In genomic region chr14:122280309-122281071, GRCm38 (mm10) we compare ENCODE assay signal across 9 mouse cellular contexts.
DNase-seq lines count a peak whose midpoint lies in the region; ATAC-seq and TF ChIP-seq lines count a peak whose summit lies in the region.
"Had no signal": no experiment of that assay in that cellular context is flagged by ENCODE, and none has a peak within 500 bp of the region (broad histone marks: within the 10 kb centered on the region; RNA-seq: fewer than 3 reads in every experiment).

No protein-coding gene starts in this region.

- TF ChIP-seq CTCF in forebrain, postnatal 0 days (IDR thresholded peaks at IDR 0.05; ENCODE audit: low read depth) = no peak

- H3K36me3 ChIP-seq in neural tube, embryonic 15.5 days = no peaks in the 10 kb centered on the region
- no peaks in the 10 kb centered on the region for H3K36me3 ChIP-seq in forebrain, postnatal 0 days (ENCODE audit: insufficient read depth)
- no peaks in the 10 kb centered on the region for H3K36me3 ChIP-seq in kidney, embryonic 15.5 days
- no peaks in the 10 kb centered on the region for H3K36me3 ChIP-seq in neural tube, embryonic 13.5 days

- no peak overlapping the region for H3K4me3 ChIP-seq in neural tube, embryonic 15.5 days (replicated peaks)
- H3K4me3 ChIP-seq in forebrain, postnatal 0 days (ENCODE audit: low read depth, low read length) = no peak overlapping the region
- H3K4me3 ChIP-seq in kidney, embryonic 15.5 days (replicated peaks) = no peak overlapping the region
- H3K4me3 ChIP-seq in neural tube, embryonic 13.5 days = no peak overlapping the region

- WGBS in neural tube, embryonic 15.5 days = 20% methylated on average over 21 of the region's 21 CpGs
- WGBS in forebrain, postnatal 0 days = 24% methylated on average over 21 of the region's 21 CpGs
- 39% methylated on average over 21 of the region's 21 CpGs for WGBS in kidney, embryonic 15.5 days
- 15% methylated on average over 21 of the region's 21 CpGs for WGBS in neural tube, embryonic 13.5 days

- no peak overlapping the region for H3K27ac ChIP-seq in neural tube, embryonic 15.5 days (replicated peaks)
- H3K27ac ChIP-seq in forebrain, postnatal 0 days (ENCODE audit: low read depth, low read length) = no peak overlapping the region
- H3K27ac ChIP-seq in kidney, embryonic 15.5 days = no peak overlapping the region
- H3K27ac ChIP-seq in neural tube, embryonic 13.5 days (replicated peaks) = no peak overlapping the region
- H3K27ac ChIP-seq: macrophage had no signal

- no peak overlapping the region for H3K4me2 ChIP-seq in neural tube, embryonic 15.5 days
- no peak overlapping the region for H3K4me2 ChIP-seq in forebrain, postnatal 0 days (ENCODE audit: low read depth)
- H3K4me2 ChIP-seq in kidney, embryonic 15.5 days = no peak overlapping the region
- 0 out of 2 replicates have a peak overlapping the region, but pooled peaks have one; percentile 18 for H3K4me2 ChIP-seq in neural tube, embryonic 13.5 days

- no peak overlapping the region for H3K9ac ChIP-seq in neural tube, embryonic 15.5 days (replicated peaks)
- no peak overlapping the region for H3K9ac ChIP-seq in forebrain, postnatal 0 days
- H3K9ac ChIP-seq in kidney, embryonic 15.5 days = no peak overlapping the region
- H3K9ac ChIP-seq in neural tube, embryonic 13.5 days = no peak overlapping the region

- H3K4me1 ChIP-seq in neural tube, embryonic 15.5 days = no peaks in the 10 kb centered on the region
- no peaks in the 10 kb centered on the region for H3K4me1 ChIP-seq in forebrain, postnatal 0 days (ENCODE audit: insufficient read depth)
- no peaks in the 10 kb centered on the region for H3K4me1 ChIP-seq in kidney, embryonic 15.5 days
- H3K4me1 ChIP-seq in neural tube, embryonic 13.5 days (replicated peaks) = peaks cover 18% of the 10 kb centered on the region; the same call in 1 of the 2 replicates

- H3K27me3 ChIP-seq in neural tube, embryonic 15.5 days (replicated peaks) = peaks cover 54% of the 10 kb centered on the region
- H3K27me3 ChIP-seq in forebrain, postnatal 0 days (ENCODE audit: insufficient read depth, low read length) = peaks cover 23% of the 10 kb centered on the region
- peaks cover 21% of the 10 kb centered on the region for H3K27me3 ChIP-seq in kidney, embryonic 15.5 days
- peaks cover 58% of the 10 kb centered on the region for H3K27me3 ChIP-seq in neural tube, embryonic 13.5 days

- peak; percentile 59 for DNase-seq in neural tube, embryonic 10.5 days (ENCODE audit: extremely low spot score, low spot score)
- DNase-seq in forebrain, postnatal 0 days = no peak
- no peak for DNase-seq in thymus, postnatal 36 days
- DNase-seq in spleen, adult 12 weeks (ENCODE audit: low spot score) = no peak
- DNase-seq in spleen, postnatal 10 days (ENCODE audit: low spot score in 2 of 2) = no peak

- ATAC-seq in neural tube, embryonic 15.5 days (ENCODE audit: low FRiP score) = no peak
- peak; percentile 51 for ATAC-seq in forebrain, postnatal 0 days
- ATAC-seq in kidney, embryonic 15.5 days (replicated peaks; ENCODE audit: low FRiP score) = peak; percentile 83; the same call in 1 of the 2 replicates
- no peak for ATAC-seq in neural tube, embryonic 13.5 days (ENCODE audit: low read depth)

- no peaks in the 10 kb centered on the region for H3K9me3 ChIP-seq in neural tube, embryonic 15.5 days (replicated peaks)
- no peaks in the 10 kb centered on the region for H3K9me3 ChIP-seq in forebrain, postnatal 0 days (ENCODE audit: low read length)
- no peaks in the 10 kb centered on the region for H3K9me3 ChIP-seq in kidney, embryonic 15.5 days (replicated peaks)
- H3K9me3 ChIP-seq in neural tube, embryonic 13.5 days = no peaks in the 10 kb centered on the region

Comparison
In these comparisons a context has a peak if more than half of its experiments do, and no peak if none do; other contexts are left out.
1. ATAC-seq: peak in forebrain, postnatal 0 days (single experiment) and kidney, embryonic 15.5 days (single experiment); none in neural tube, embryonic 15.5 days (single experiment) and neural tube, embryonic 13.5 days (single experiment).